Mouse (Mus musculus) neural tube, embryonic 11.5 days (tissue): ENCODE results near the gene Dnajb1. TPM values are rescaled to one million over a fixed set of nuclear protein-coding genes. Genes with fewer than 3 reads are reported as not detected.
A peak's percentile ranks its signal among the peaks of the same experiment; 100 is the strongest.

Source experiments
- ATAC-seq: fragments of 200-750 bp; cut with Nextera tagmentation; 2 replicates; pipeline ENCODE4 v1.8.0; 2017; ENCODE audit warnings: moderate number of reproducible peaks, mild to moderate bottlenecking, moderate TSS enrichment, moderate library complexity; ENCODE audit not compliant: insufficient read depth, low FRiP score, low TSS enrichment
- DNase-seq: peaks from one replicate; pipeline ENCODE4 v3.0.0-alpha.2; 2015; ENCODE audit warnings: low spot score
- H3K27ac ChIP-seq: fragments of 300-500 bp; sonication (generic); 2 replicates; pipeline ENCODE4 v1.5.1; 2014; ENCODE audit warnings: low read depth, mild to moderate bottlenecking, low read length
- H3K27me3 ChIP-seq: fragments of 300-500 bp; sonication (generic); 2 replicates; pipeline ENCODE4 v1.6.1; 2014; ENCODE audit warnings: mild to moderate bottlenecking, low read length, mixed read lengths; ENCODE audit not compliant: control insufficient read depth, insufficient read depth
- H3K36me3 ChIP-seq: fragments of 300-500 bp; sonication (generic); 2 replicates; pipeline ENCODE4 v1.6.1; 2014; ENCODE audit warnings: mild to moderate bottlenecking, low read length, moderate library complexity, mixed read lengths; ENCODE audit not compliant: control insufficient read depth, insufficient read depth
- H3K4me1 ChIP-seq: fragments of 300-500 bp; sonication (generic); 2 replicates; pipeline ENCODE4 v1.6.1; 2014; ENCODE audit warnings: low read length, mixed read lengths; ENCODE audit not compliant: control insufficient read depth, insufficient read depth
- H3K4me2 ChIP-seq: fragments of 300-500 bp; sonication (generic); 2 replicates; pipeline ENCODE4 v1.6.1; 2014; ENCODE audit warnings: low read depth, mild to moderate bottlenecking, moderate library complexity
- H3K4me3 ChIP-seq: fragments of 300-500 bp; sonication (generic); 2 replicates; pipeline ENCODE4 v1.5.1; 2014; ENCODE audit warnings: low read depth, low read length
- H3K9ac ChIP-seq: fragments of 300-500 bp; sonication (generic); 2 replicates; pipeline ENCODE4 v1.6.1; 2014; ENCODE audit warnings: mild to moderate bottlenecking, low read length
- H3K9me3 ChIP-seq: fragments of 300-500 bp; sonication (generic); 2 replicates; pipeline ENCODE4 v1.6.1; 2016; ENCODE audit warnings: low read length; ENCODE audit not compliant: control insufficient read depth
- WGBS: fragments of 180-500 bp; shearing (Covaris S2); extraction: QIAGEN DNeasy Blood & Tissue Kit; methylation state at CpG from one replicate; pipeline ENCODE4 v1.1.7; 2014; 5-methylcytosine and 5-hydroxymethylcytosine counted together
- polyA plus RNA-seq: library from polyadenylated mRNA; unstranded; fragments of >200 nt; fragmentation: Nextera tagmentation; extraction: Ambion mirVana; gene quantifications from 2 replicates; pipeline ENCODE4 v1.2.1, GENCODE M21; 2014

Gene Dnajb1
- polyA plus RNA-seq, 1 experiment from 2014 or later: 68.9 TPM

GRCm38 (mm10) chr8:83625676-83626299, 17.8 kb downstream of the Dnajb1 start:
- ATAC-seq: no peak
- Histone ChIP-seq H3K4me3 (no peak overlapping the region), H3K4me1 (no peaks in the 10 kb centered on the region), H3K9ac (no peak overlapping the region), H3K4me2 (no peak overlapping the region), H3K9me3 (no peaks in the 10 kb centered on the region), H3K27ac (no peak overlapping the region), H3K36me3 (no peaks in the 10 kb centered on the region), H3K27me3 (no peaks in the 10 kb centered on the region)
- DNase-seq: no peak
- 90% methylated on average over 6 of the region's 6 CpGs for WGBS

DNA sequence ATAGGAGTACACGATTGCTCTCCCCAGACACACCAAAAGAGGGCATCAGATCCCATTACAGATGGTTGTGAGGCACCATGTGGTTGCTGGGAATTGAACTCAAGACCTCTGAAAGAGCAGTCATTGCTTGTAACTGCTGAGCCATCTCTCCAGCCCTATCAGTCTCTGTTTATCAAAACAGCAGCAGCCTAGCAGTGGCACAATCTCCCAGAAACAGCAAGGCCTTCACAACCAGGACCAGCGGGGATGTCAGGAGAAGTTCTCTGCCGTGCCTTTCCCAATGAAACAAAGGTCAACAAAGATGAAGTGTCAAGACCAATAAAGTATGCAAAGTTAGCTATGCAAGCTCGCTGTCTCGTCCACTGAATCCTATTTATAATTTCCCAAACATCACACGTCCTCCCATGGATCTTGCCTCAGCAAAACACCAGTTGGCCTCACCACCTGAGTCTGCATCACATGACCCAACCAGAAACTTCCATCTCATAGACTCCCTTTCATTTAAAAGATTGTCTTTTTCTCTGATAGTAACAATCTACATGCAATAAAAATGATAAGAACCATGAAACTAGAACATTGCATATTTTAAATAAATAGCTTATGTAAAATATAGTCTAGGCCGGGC, 24.2 kb downstream of the Dnajb1 start:
- ATAC-seq: no peak
- Histone ChIP-seq H3K27me3 (no peaks in the 10 kb centered on the region), H3K27ac (no peak overlapping the region), H3K4me2 (no peak overlapping the region), H3K9me3 (0 out of 2 replicates have a peak, but pooled peaks cover 2% of the 10 kb centered on the region), H3K4me3 (no peak overlapping the region), H3K36me3 (no peaks in the 10 kb centered on the region), H3K4me1 (no peaks in the 10 kb centered on the region), H3K9ac (no peak overlapping the region)
- DNase-seq: no peak
- WGBS: 88% methylated on average over 7 of the region's 7 CpGs

GRCm38 (mm10) chr8:83638856-83639255, 30.9 kb downstream of the Dnajb1 start:
- Histone ChIP-seq H3K9ac (no peak overlapping the region), H3K4me1 (no peaks in the 10 kb centered on the region)
- no peak for ATAC-seq

GRCm38 (mm10) chr8:83639649-83640048, 31.7 kb downstream of the Dnajb1 start:
- H3K9ac ChIP-seq: no peak overlapping the region
- ATAC-seq: no peak
- H3K9me3 ChIP-seq: 0 out of 2 replicates have a peak, but pooled peaks cover 2% of the 10 kb centered on the region
- no peaks in the 10 kb centered on the region for H3K36me3 ChIP-seq
- no peak overlapping the region for H3K4me2 ChIP-seq
- H3K4me1 ChIP-seq: no peaks in the 10 kb centered on the region
- H3K27ac ChIP-seq: no peak overlapping the region
- no peak for DNase-seq
- H3K4me3 ChIP-seq: no peak overlapping the region
- 79% methylated on average over 5 of the region's 5 CpGs for WGBS
- H3K27me3 ChIP-seq: no peaks in the 10 kb centered on the region

More at GRCm38 (mm10) chr8:83638856-83639255, 30.9 kb downstream of the Dnajb1 start:
- 77% methylated on average over 4 of the region's 4 CpGs for WGBS
- no peak overlapping the region for H3K4me3 ChIP-seq
- H3K27me3 ChIP-seq: no peaks in the 10 kb centered on the region
- DNase-seq: no peak
- H3K9me3 ChIP-seq: 0 out of 2 replicates have a peak, but pooled peaks cover 2% of the 10 kb centered on the region
- no peaks in the 10 kb centered on the region for H3K36me3 ChIP-seq
- H3K4me2 ChIP-seq: no peak overlapping the region
- no peak overlapping the region for H3K27ac ChIP-seq

DNA sequence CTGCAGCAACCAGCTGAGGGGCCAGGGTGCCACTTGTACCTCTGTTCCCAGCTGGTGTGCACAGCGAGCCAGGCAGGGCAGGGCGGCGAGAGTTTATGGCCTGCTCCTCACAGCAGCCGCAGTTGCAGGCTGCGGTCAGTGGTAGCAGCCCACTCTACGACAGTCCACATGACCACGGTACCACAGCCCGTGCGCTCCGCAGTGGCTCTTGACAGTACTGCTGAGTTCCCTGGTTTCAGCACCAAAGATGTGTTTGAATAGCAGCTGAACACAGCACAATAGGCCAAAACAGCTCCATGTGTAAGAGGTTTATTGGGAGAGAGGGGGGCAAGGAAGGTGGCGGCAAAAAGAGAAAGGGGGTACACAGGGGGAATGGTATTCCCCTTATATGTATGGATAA, 39.5 kb downstream of the Dnajb1 start:
- Histone ChIP-seq H3K27ac (no peak overlapping the region), H3K36me3 (no peaks in the 10 kb centered on the region), H3K4me3 (no peak overlapping the region), H3K9ac (no peak overlapping the region), H3K4me1 (0 out of 2 replicates have a peak, but pooled peaks cover 4% of the 10 kb centered on the region), H3K27me3 (no peaks in the 10 kb centered on the region), H3K4me2 (no peak overlapping the region), H3K9me3 (no peaks in the 10 kb centered on the region)
- ATAC-seq (no peak), DNase-seq (no peak)
- 93% methylated on average over 11 of the region's 11 CpGs for WGBS

DNA sequence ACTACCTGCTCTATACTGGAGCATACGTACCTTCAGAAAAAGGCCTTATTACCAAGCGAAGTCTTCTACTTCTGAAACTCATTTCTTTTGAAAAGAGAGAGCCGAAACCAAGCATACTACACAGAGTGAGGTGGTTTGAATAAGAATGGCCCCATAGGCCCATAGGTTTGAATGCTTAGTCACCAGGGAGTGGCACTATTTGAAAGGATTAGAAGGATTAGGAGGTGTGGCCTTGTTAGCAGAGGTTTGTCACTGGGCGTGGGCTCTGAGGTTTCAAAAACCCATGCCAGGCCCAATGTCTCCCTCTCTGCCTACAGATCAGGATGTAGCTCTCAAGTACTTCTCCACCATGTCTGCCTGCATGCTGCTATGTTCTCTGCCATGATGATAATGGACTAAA, 40.0 kb downstream of the Dnajb1 start:
- 0 out of 2 replicates have a peak, but pooled peaks cover 4% of the 10 kb centered on the region for H3K4me1 ChIP-seq
- no peak overlapping the region for H3K27ac ChIP-seq
- H3K36me3 ChIP-seq: no peaks in the 10 kb centered on the region
- no peak overlapping the region for H3K4me2 ChIP-seq
- H3K4me3 ChIP-seq: no peak overlapping the region
- DNase-seq (no peak), ATAC-seq (no peak)
- H3K9me3 ChIP-seq: no peaks in the 10 kb centered on the region
- H3K27me3 ChIP-seq: no peaks in the 10 kb centered on the region
- WGBS: 94% methylated on average over 4 of the region's 4 CpGs
- no peak overlapping the region for H3K9ac ChIP-seq

GRCm38 (mm10) chr8:83649699-83650098, 41.7 kb downstream of the Dnajb1 start:
- Histone ChIP-seq H3K4me2 (no peak overlapping the region), H3K4me3 (no peak overlapping the region), H3K4me1 (peaks cover 10% of the 10 kb centered on the region), H3K36me3 (no peaks in the 10 kb centered on the region), H3K9me3 (no peaks in the 10 kb centered on the region), H3K27me3 (no peaks in the 10 kb centered on the region), H3K27ac (no peak overlapping the region), H3K9ac (no peak overlapping the region)
- 94% methylated on average over 6 of the region's 6 CpGs for WGBS
- ATAC-seq (no peak), DNase-seq (no peak)

DNA sequence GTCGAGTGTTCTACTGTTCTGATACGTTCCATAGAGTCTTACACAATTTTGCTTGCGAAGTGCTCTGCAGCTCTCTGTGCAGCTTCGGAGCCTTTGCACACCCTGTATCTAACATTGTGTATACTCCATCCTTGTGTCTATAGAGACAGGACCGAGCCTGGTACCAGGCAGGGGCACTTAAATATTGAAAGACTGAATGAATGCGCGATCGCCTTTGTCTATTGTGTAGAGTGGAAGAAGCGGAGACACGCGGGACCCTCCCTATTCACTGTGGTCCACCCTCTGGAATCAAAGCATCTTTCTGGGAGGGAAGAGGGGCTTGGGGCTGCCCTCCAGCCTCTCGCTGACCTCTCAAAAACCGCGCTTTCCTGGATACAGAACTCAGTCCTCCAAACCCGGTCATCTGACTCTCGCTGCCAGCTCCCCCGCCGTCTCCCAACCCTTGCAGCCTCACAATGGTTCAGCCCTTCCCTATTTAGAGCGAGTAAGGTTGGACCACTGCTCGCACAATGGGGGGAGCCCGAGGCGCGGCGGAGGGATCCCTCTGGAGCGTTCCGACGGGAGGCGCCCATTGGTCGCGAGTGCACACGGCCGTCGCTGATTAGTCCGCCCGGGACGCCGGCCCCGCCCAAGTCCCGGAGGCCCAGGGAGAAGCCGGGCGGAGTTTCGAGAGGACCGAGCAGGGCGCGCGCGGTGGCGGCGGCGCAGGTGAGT, 44.2 kb downstream of the Dnajb1 start, which contains the start of gene Gipc1:
Gipc1 (plus strand) TSS at position 648 of the 714 bp plus-strand sequence.
- DNase-seq: peak; percentile 99
- Histone ChIP-seq H3K4me1 (peaks cover 10% of the 10 kb centered on the region), H3K36me3 (no peaks in the 10 kb centered on the region; the same call in 1 of the 2 replicates), H3K27ac (peak within 1 kb of the TSS; percentile 87), H3K9ac (peak within 1 kb of the TSS; percentile 87), H3K4me2 (peak within 1 kb of the TSS; percentile 95), H3K27me3 (no peaks in the 10 kb centered on the region), H3K4me3 (peak within 1 kb of the TSS; percentile 87), H3K9me3 (no peaks in the 10 kb centered on the region)
- WGBS: 5% methylated on average over 50 of the region's 50 CpGs
- peak; percentile 97 for ATAC-seq
